Mouse (Mus musculus) frontal cortex, postnatal 14 days (tissue): ENCODE data around the gene Csf2rb.
"Not testable (repeated sequence)": the region's sequence is repeated elsewhere in the genome, so short reads cannot be mapped to it uniquely, and the experiment has no call there.

Experiments used
- DNase-seq, 2 experiments: peaks; one replicate each; pipeline ENCODE4 v3.0.0; 2022; ENCODE audit warnings: low spot score in 2 of 2

Gene Csf2rb

GRCm38 (mm10) chr15:78325671-78326339 lies at the start of gene Csf2rb:
TSS of gene Csf2rb (plus strand) at chr15:78325752.
- DNase-seq, result no peak

- DNase-seq, result no peak
Observed at GRCm38 (mm10) chr15:78278308-78278707, 47.2 kb upstream of the Csf2rb start.

DNA sequence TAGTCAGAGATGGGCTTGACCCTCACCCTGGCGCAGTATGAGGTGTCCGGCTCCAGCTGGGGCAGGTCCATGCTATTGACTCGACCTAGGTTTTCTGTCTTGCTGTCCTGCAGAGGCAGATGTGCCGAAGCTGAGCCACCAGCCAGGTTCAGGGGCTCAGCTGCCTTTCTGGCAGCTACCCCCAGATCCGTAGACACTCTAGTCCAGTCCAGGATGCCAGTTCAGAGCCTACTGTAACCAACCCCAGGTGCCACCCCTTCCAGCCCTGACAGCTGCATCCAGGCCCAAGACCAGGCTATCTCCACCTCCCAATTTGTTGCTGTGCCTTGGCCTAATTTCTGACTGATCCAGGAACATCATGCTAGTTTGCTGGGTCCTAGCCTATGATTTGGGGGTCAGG lies 37.6 kb upstream of the Csf2rb start:
- no peak for DNase-seq

- DNase-seq, result not testable (repeated sequence)
Observed at GRCm38 (mm10) chr15:78289775-78290174, 35.8 kb upstream of the Csf2rb start.

DNA sequence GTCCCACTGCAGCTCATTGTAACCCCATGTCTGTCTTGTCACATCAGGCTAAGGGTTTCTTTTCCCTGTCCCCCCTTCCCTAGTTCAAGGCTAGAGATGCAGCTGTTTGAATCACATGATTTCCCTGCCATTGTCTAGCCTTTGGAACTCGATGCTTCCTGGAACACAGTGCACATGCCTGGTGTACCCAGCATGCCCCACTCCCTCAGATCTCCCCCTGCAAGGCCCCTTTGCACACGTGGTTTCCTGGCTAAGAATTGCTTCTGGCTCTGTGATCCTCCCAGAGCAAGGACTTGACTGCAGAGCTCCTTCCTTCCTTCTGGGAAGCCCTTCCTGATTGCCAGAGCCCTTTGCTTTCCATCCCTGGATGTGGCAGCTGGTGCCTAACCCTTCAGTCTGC lies 32.3 kb upstream of the Csf2rb start:
- DNase-seq, result not testable (repeated sequence)

DNA sequence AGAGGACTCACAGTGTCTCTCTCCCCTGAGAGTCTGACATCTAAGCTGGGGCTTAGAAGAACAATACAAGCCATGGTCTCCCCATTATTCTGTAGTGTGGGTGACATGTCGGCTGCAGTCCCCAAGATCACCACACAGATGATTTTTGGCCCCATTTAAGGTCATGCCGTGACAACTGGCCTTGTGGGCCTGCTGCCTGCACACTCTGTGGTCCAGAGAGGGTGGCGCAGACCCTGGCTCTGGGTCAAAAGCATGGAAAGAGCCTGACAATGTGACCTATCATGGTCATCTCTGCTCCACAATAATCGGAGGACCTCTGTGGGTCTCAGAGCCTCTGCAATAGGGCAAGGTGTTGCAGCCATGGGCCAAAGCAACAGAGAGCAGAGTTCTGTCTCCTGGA lies 31.8 kb upstream of the Csf2rb start:
- no peak for DNase-seq

- no peak for DNase-seq
Observed at GRCm38 (mm10) chr15:78298558-78298957, 27.0 kb upstream of the Csf2rb start.

DNA sequence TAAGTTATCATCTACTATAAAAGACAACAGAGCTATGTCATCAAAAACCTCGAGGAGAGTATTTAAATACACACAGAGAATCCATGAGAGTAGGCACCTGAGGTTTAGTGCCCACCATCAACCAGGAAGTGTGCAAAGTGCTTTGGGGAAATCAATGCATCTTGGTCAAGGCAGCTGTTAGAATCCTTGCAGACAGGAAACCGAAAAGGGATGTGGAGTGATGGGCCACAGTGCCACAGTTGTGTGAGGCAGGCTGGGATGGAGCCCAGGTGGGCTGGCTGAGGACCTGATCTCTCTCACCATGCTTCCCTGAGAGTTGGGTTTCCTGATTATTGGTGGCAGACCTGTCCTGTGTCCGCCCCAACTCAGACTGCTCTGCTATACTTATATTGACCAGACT lies 25.9 kb upstream of the Csf2rb start:
- DNase-seq, result no peak

GRCm38 (mm10) chr15:78300773-78301172 lies 24.8 kb upstream of the Csf2rb start:
- DNase-seq, result no peak

GRCm38 (mm10) chr15:78302718-78303117 lies 22.8 kb upstream of the Csf2rb start:
- no peak for DNase-seq

DNA sequence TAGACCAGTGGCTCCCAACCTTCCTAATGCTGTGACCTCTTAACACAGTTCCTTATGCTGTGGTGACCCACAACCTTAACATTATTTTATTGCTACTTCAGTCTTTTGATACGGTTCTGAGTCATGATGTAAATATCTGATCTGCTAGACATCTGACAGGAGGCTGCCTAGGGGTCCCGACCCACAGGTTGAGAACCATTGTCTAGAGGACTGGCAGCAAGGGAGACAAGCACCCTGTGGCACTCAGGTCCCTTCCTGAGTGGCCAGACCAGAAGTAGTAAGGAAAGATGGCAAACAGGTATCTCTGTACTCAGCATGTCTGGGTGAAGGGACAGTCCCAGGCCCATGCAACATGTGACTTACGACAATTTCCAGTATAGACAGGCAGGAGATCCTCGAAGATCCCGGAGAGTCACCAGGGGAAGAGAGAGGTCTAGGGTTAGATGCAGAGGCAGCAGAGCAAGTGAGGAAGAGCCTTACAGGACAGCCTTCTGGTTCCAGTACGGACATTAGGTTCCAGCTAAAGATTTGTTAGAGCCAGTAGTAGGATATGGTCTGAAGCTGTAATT lies 21.8 kb upstream of the Csf2rb start:
- no peak for DNase-seq

DNA sequence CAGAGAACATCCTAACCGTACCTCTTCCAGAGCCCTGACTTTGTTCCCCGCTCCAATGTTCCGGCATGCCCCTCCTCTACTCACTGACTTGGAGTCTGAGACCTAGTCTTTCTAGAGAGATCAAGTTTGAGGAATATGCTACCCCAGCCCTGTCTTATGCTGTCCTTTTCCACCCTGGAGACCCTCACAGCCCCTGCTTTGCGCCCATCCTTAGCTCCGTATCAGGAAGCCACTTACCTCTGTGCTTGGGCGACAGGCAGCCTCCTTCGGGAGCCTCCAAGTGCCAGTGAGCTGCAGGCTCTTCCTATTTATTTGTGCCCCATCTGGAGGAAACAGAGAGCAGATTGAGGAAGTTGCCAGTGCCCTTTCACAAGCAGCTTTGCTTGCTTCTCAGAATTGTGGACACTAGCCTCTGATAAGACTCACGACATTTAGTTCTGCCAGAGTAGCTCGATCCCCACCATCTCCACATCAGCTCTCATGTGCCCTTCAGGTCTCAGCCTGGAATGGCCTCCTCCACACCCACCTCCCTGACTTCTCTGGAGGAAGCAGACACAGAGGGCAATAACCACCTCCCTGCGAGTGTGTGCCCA lies 20.1 kb upstream of the Csf2rb start, which contains the start of gene Csf2rb2:
Gene Csf2rb2, minus strand, starts transcription at position 381 of the 593 bp plus-strand sequence.
- DNase-seq, result no peak

- no peak for DNase-seq
Observed at GRCm38 (mm10) chr15:78309865-78310264, 15.7 kb upstream of the Csf2rb start.

- DNase-seq, result no peak
Observed at GRCm38 (mm10) chr15:78310971-78311370, 14.6 kb upstream of the Csf2rb start.

- not testable (repeated sequence) for DNase-seq
Observed at GRCm38 (mm10) chr15:78312421-78313233, 12.9 kb upstream of the Csf2rb start.

DNA sequence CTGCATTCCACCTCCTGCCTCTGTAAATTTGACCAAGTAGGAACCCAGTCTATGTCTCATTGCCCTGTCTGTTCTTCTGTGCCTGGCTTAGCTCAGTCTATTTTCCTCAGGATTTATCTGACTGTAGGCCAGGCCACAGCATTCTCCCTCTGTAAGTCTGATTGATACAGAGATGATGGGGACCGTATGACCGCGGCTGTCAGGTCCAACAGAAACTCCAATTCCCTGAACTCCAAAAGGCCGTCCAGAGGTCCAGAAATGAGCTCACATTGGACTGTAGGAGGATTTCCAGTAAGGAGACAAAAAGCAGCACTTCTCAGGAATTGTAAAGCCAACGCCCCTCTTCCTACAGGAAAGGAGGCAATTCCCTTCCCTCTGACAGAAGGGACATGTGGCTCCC lies 11.9 kb upstream of the Csf2rb start:
- DNase-seq, result not testable (repeated sequence)

DNA sequence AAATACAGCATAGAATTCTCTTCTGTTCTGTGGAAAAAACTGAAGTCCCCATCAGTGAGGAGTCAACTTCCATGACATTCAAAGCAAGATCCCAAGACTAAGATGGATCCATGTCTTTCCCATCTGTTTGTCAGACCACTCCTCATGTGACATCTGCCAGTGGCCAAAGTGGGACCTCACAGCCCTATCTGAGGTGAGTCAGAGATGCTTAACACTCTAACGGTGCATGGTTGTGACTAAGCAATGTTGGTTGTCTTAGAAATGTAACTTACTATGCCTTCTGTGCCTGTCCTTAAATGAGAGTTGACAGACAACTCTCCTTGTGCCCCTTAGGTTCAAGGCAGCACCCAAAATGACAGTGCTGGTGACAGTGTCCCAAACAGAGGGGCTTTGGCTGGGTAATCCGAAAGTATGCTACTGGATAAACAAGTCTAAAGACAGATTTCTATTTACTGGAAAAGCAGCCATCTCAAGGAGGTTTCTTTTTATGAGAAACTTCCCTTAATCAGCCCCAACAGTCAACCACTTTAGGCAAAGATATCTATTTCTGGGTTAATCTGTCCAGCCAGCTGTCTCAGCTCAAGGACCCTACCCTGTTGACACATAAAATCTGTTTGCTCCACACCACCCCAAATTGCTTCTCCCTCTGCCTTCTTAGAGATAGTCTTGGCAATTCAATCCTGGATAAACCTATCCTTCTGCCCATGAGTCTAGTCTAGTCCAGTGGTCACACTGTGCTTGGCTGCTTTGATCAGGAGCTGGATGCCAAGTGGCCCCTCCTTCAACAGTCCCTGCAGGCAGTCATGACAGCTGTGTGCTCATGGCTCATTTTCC lies 7.0 kb upstream of the Csf2rb start:
- not testable (repeated sequence) for DNase-seq

- peak; percentile 32 to 66 for DNase-seq
Observed at GRCm38 (mm10) chr15:78320825-78321496, 4.6 kb upstream of the Csf2rb start.

DNA sequence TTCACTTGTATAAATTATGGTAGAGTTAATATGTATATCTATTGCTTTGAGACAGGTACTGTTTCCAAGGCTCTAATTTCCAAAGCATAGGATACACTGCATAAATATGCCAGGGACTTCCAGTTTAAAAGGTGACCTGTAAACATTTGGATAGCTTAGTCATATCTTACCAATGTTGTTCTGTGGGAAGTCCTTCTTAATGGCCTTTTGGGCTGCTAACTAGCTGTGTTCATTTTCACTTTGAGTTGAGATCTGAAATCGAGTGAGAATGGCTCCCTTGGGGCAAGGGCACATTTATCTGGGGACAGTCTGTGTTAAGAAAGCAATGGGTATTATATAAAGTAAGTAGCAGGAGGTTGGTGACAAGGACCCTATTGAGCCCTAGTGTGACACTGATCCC lies 2.2 kb upstream of the Csf2rb start:
- no peak for DNase-seq

DNA sequence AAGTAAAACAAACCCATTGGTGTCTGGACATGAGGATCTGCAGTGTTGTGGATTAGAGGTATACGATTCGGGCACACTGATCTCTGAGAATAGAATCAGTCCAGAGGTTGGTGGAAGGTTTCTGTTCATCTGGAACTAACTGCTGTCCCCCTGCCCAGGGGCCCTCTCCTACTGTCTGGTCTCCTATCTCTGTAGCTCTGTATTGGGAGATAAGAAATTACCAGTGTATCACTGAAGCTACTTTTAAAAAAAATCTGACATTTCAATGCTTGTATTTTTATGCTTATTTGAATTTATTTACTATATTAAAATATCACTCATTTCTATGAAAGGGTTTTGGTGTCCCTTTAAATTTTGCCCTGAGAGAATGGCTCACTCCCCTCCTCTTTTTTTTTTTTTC lies 1.3 kb upstream of the Csf2rb start:
- DNase-seq, result no peak

GRCm38 (mm10) chr15:78326747-78327146 lies 1.2 kb downstream of the Csf2rb start:
- DNase-seq, result no peak
